Mouse (Mus musculus) spleen, adult 18-20 months (tissue): Measurements from ENCODE around the gene 1300017J02Rik.

Experiments
- DNase-seq, 2 experiments: peaks; one replicate each; pipeline ENCODE4 v3.0.0; 2022; ENCODE audit warnings: mixed read lengths in 2 of 2

The 1300017J02Rik gene

GRCm38 (mm10) chr9:103212654-103213420, 92.0 kb downstream of the 1300017J02Rik start:
- no peak for DNase-seq

DNA sequence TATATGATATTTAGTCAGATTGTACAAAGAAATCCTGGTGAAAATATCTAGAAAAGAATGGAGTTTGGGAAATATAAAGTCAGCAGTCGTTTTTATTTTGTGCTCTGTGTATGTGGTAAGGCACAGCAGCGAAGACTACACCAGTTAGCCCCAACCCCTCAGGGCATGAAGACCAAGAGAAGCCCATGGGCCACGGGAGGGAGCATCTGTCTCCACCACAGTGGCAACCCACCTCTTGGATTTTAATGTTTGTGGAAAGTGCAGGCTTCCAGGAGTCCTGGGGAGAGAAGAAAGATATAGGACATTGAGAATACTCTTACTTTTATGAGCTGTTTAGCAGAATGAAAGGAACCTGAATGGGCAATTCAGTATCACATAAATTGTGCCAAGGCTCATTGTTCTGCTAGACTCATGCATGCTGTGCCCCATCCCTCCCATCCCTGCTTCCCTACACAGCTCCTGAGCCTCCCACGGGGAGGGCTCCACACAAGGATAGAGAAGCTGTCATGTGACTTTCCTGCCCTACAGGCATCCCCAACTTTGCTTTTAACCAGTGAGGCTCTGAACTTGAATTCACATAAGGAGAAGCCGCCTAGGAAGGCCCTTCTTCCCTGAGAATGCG, 96.0 kb downstream of the 1300017J02Rik start:
- no peak for DNase-seq

- DNase-seq = peak; percentile 50 to 55
Measured at GRCm38 (mm10) chr9:103207846-103208245, 97.0 kb downstream of the 1300017J02Rik start.

DNA sequence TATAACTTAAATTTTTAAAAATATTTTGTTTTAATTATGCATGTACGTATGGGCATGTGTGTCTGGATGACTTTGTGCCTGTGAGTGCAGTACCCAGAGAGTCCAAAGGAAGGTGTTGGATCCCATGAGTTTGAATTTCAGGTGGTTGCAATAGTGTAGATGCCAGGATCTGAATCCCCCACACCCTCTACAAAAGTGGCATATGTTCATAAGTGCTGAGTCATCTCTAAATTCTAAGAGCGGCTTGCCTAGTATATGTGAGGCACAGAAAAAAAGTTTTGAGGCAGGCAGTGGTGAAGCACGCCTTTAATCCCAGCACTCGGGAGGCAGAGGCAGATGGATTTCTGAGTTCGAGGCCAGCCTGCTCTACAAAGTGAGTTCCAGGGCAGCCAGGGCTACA, 99.1 kb downstream of the 1300017J02Rik start:
- no peak for DNase-seq

- DNase-seq = peak; percentile 85 to 95
Measured at GRCm38 (mm10) chr9:103201561-103202260, 103.2 kb downstream of the 1300017J02Rik start, which contains the start of gene Srprb. Srprb (minus strand) TSS chr9:103202137.
